8 mouse cellular contexts compared by ENCODE assay signal in the genomic region with DNA sequence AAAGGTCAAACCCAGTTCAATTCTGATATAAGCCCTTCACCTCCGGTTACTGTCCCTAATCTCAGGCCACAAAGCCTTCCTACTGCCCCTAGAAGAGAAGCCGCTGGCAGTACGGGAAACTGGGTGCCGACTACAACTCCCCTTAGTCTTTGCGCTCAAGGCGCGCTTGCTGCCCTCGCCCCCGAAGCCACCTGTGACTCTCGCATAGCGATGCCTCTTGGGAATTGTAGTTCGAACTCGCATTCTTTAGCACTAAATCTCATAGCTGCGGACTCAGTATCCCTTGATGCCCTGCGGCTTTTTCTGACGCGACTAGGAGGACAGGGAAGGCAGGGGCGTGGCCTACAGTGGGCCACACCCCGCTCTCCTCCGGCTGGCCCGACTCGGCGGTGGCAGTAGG. TPM values are rescaled to one million over a fixed set of nuclear protein-coding genes. Genes with fewer than 3 reads are reported as not detected.
DNase-seq lines count a peak whose midpoint lies in the region; ATAC-seq and TF ChIP-seq lines count a peak whose summit lies in the region.

Gene Gtpbp2, plus strand, starts transcription at position 347 of the 400 bp plus-strand sequence.

- peaks cover 30% of the 10 kb centered on the region for H3K36me3 ChIP-seq in heart, embryonic 13.5 days
- peaks cover 41% of the 10 kb centered on the region for H3K36me3 ChIP-seq in liver, embryonic 12.5 days
- peaks cover 10% of the 10 kb centered on the region; the same call in 1 of the 2 replicates for H3K36me3 ChIP-seq in stomach, postnatal 0 days (ENCODE audit: control insufficient read depth, insufficient read depth, low read length)

- TF ChIP-seq EP300 in stomach, postnatal 0 days (optimal IDR thresholded peaks at IDR 0.05), result no peak

- H3K9ac ChIP-seq in heart, embryonic 13.5 days, result peak within 1 kb of the TSS; percentile 95
- H3K9ac ChIP-seq in liver, embryonic 12.5 days, result peak within 1 kb of the TSS; percentile 92
- peak within 1 kb of the TSS; percentile 88 for H3K9ac ChIP-seq in stomach, postnatal 0 days (ENCODE audit: low read length)

- no peaks in the 10 kb centered on the region for H3K9me3 ChIP-seq in heart, embryonic 13.5 days
- H3K9me3 ChIP-seq in liver, embryonic 12.5 days (replicated peaks), result no peaks in the 10 kb centered on the region
- H3K9me3 ChIP-seq in stomach, postnatal 0 days (ENCODE audit: control insufficient read depth, low read length), result no peaks in the 10 kb centered on the region

- no peak for TF ChIP-seq CTCF in stomach, postnatal 0 days (IDR thresholded peaks at IDR 0.05; ENCODE audit: low read depth)

- DNase-seq in fat pad, adult 2 months (ENCODE audit: extremely low read depth, low read depth, low spot score), result peak; percentile 98
- peak; percentile 97 for DNase-seq in kidney, postnatal 10 days
- DNase-seq in natural killer cell, adult 2 months (ENCODE audit: low spot score in 2 of 2), result peak; percentile 96 to 97
- peak; percentile 96 for DNase-seq in stomach, postnatal 0 days (ENCODE audit: low spot score)

- H3K27me3 ChIP-seq in heart, embryonic 13.5 days (replicated peaks), result no peaks in the 10 kb centered on the region
- no peaks in the 10 kb centered on the region for H3K27me3 ChIP-seq in liver, embryonic 12.5 days (replicated peaks)
- H3K27me3 ChIP-seq in stomach, postnatal 0 days (ENCODE audit: control insufficient read depth, insufficient read depth, low read length), result no peaks in the 10 kb centered on the region

- WGBS in heart, embryonic 13.5 days, result under 1% methylated on average over 23 of the region's 23 CpGs
- WGBS in liver, embryonic 12.5 days (ENCODE audit: insufficient replicate concordance), result 0% methylated on average over 23 of the region's 23 CpGs
- WGBS in stomach, postnatal 0 days, result 0% methylated on average over 23 of the region's 23 CpGs

- H3K27ac ChIP-seq in brown adipose tissue, adult 24 weeks (replicated peaks; ENCODE audit: low read depth, low read length), result peak within 1 kb of the TSS; percentile 99
- H3K27ac ChIP-seq in heart, embryonic 13.5 days (replicated peaks), result peak within 1 kb of the TSS; percentile 99
- peak within 1 kb of the TSS; percentile 98 for H3K27ac ChIP-seq in liver, embryonic 12.5 days
- H3K27ac ChIP-seq in stomach, postnatal 0 days (replicated peaks), result peak within 1 kb of the TSS; percentile 92

- peak within 1 kb of the TSS; percentile 83 for H3K4me3 ChIP-seq in brown adipose tissue, adult 24 weeks (ENCODE audit: insufficient read depth, low read depth, low read length)
- H3K4me3 ChIP-seq in heart, embryonic 13.5 days, result peak within 1 kb of the TSS; percentile 92
- peak within 1 kb of the TSS; percentile 81 for H3K4me3 ChIP-seq in liver, embryonic 12.5 days
- peak within 1 kb of the TSS; percentile 80 for H3K4me3 ChIP-seq in stomach, postnatal 0 days (ENCODE audit: low read depth, low read length)

- H3K4me1 ChIP-seq in brown adipose tissue, adult 24 weeks (ENCODE audit: control insufficient read depth, insufficient read depth, insufficient read length, low read length), result peaks cover 16% of the 10 kb centered on the region
- H3K4me1 ChIP-seq in heart, embryonic 13.5 days, result peaks cover 30% of the 10 kb centered on the region
- peaks cover 62% of the 10 kb centered on the region for H3K4me1 ChIP-seq in liver, embryonic 12.5 days
- no peaks in the 10 kb centered on the region; the same call in 1 of the 2 replicates for H3K4me1 ChIP-seq in stomach, postnatal 0 days (replicated peaks; ENCODE audit: control insufficient read depth, insufficient read depth)

- H3K4me2 ChIP-seq in heart, embryonic 13.5 days, result peak within 1 kb of the TSS; percentile 93
- H3K4me2 ChIP-seq in liver, embryonic 12.5 days, result peak within 1 kb of the TSS; percentile 78
- peak within 1 kb of the TSS; percentile 86 for H3K4me2 ChIP-seq in stomach, postnatal 0 days (replicated peaks; ENCODE audit: low read depth)

- ATAC-seq in CD4-positive, CD25-positive, alpha-beta regulatory T cell, adult 4 months, result peak; percentile 88
- peak; percentile 89 for ATAC-seq in heart, embryonic 13.5 days (ENCODE audit: extremely low read depth, insufficient number of reproducible peaks, low FRiP score, low TSS enrichment)
- ATAC-seq in liver, embryonic 12.5 days, result peak; percentile 80
- ATAC-seq in stomach, postnatal 0 days (ENCODE audit: low FRiP score, low TSS enrichment), result peak; percentile 91

RNA-seq across cellular contexts. Expression of gene Gtpbp2, which starts in this region (rescaled TPM):
- 10 to 100 TPM; 56.9 to 90.1 TPM for polyA plus RNA-seq in CD4-positive, CD25-positive, alpha-beta regulatory T cell, adult 4 months (2017; shearing (Covaris generic))
- 19.3 and 23.4 TPM in 2 replicates for polyA plus RNA-seq in brown adipose tissue, adult 24 weeks (2012; ENCODE audit: insufficient read depth, insufficient read length, missing spikeins)
- 29.2 and 30.7 TPM in 2 replicates for polyA plus RNA-seq in heart, embryonic 13.5 days (2015; fragmentation: Nextera tagmentation; extraction: Ambion mirVana)
- polyA plus RNA-seq in liver, embryonic 12.5 days (2016; fragmentation: Nextera tagmentation; extraction: Ambion mirVana), result 32.6 and 33.7 TPM in 2 replicates
- 21.2 and 21.6 TPM in 2 replicates for polyA plus RNA-seq in stomach, postnatal 0 days (2015; fragmentation: Nextera tagmentation; extraction: Ambion mirVana)

Comparison
In these comparisons a context has a peak if more than half of its experiments do, and no peak if none do; other contexts are left out.
1. Peak in every context shown above with its lines: DNase-seq, ATAC-seq, H3K4me3 ChIP-seq and H3K27ac ChIP-seq.